Mouse (Mus musculus) liver, embryonic 11.5 days (tissue): ENCODE data around the gene Atxn7l1. TPM values are rescaled to one million over a fixed set of nuclear protein-coding genes. Genes with fewer than 3 reads are reported as not detected.

ENCODE experiments used
- ATAC-seq: fragments of 200-750 bp; cut with Nextera tagmentation; replicated peaks from 2 replicates; pipeline ENCODE4 v1.8.0; 2017; ENCODE audit warnings: moderate number of reproducible peaks, mild to moderate bottlenecking, moderate TSS enrichment, moderate library complexity; ENCODE audit not compliant: low FRiP score
- DNase-seq: peaks from one replicate; pipeline ENCODE4 v3.0.0-alpha.2; 2017; ENCODE audit warnings: low spot score
- H3K27ac ChIP-seq: fragments of 300-500 bp; sonication (generic); 2 replicates; pipeline ENCODE4 v1.5.1; 2014; ENCODE audit warnings: mild to moderate bottlenecking, low read depth, low read length, control low read depth
- H3K27me3 ChIP-seq: fragments of 300-500 bp; sonication (generic); replicated peaks from 2 replicates; pipeline ENCODE4 v1.6.1; 2014; ENCODE audit warnings: low read length, mixed read lengths; ENCODE audit not compliant: control insufficient read depth, insufficient read depth
- H3K36me3 ChIP-seq: fragments of 300-500 bp; sonication (generic); 2 replicates; pipeline ENCODE4 v1.6.1; 2014; ENCODE audit warnings: mild to moderate bottlenecking, low read length, moderate library complexity, mixed read lengths; ENCODE audit not compliant: control insufficient read depth, insufficient read depth
- H3K4me1 ChIP-seq: fragments of 300-500 bp; sonication (generic); replicated peaks from 2 replicates; pipeline ENCODE4 v1.6.1; 2014; ENCODE audit warnings: low read length, mixed read lengths; ENCODE audit not compliant: control insufficient read depth, insufficient read depth
- H3K4me2 ChIP-seq: fragments of 300-500 bp; sonication (generic); 2 replicates; pipeline ENCODE4 v1.6.1; 2014; ENCODE audit warnings: mild to moderate bottlenecking, control low read depth, moderate library complexity
- H3K4me3 ChIP-seq: fragments of 300-500 bp; sonication (generic); 2 replicates; pipeline ENCODE4 v1.5.1; 2014; ENCODE audit warnings: low read depth, low read length, control low read depth
- H3K9ac ChIP-seq: fragments of 300-500 bp; sonication (generic); 2 replicates; pipeline ENCODE4 v1.6.1; 2014; ENCODE audit warnings: low read depth, low read length, control low read depth
- H3K9me3 ChIP-seq: fragments of 300-500 bp; sonication (generic); 2 replicates; pipeline ENCODE4 v1.6.1; 2016; ENCODE audit warnings: low read length, inconsistent platforms, mixed read lengths; ENCODE audit not compliant: control insufficient read depth
- WGBS: fragments of 180-500 bp; shearing (Covaris S2); extraction: QIAGEN DNeasy Blood & Tissue Kit; methylation state at CpG from one replicate; pipeline ENCODE4 v1.1.7; 2014; 5-methylcytosine and 5-hydroxymethylcytosine counted together
- polyA plus RNA-seq: library from polyadenylated mRNA; unstranded; fragments of >200 nt; fragmentation: Nextera tagmentation; extraction: Ambion mirVana; gene quantifications from 2 replicates; pipeline ENCODE4 v1.2.1, GENCODE M21; 2014

The Atxn7l1 gene
- polyA plus RNA-seq, 1 experiment from 2014 or later = 28.9 TPM

DNA sequence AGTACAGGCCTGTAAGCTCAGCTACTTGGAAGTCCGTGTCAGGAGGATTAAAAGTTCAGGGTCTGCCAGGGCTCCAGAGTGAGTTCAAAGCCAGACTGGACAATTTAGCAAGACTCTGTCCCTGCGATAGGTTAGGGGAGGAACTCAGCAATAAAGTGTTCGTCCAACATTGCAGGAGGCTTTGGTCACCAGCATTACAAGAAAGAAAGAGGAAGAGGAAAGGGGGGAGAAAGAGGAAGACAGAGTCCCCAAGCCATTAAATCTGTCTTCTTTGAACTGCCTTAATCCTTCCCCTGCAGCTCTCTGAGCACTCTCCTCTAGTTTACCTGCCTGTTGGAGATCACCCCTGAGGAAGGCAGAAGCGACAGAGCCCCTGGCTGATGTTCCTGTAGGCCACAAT is 184.6 kb downstream of the Atxn7l1 start:
- no peaks in the 10 kb centered on the region for H3K9me3 ChIP-seq
- WGBS = 65% methylated on average over 4 of the region's 4 CpGs
- no peak overlapping the region for H3K4me2 ChIP-seq
- ATAC-seq (no peak), DNase-seq (no peak)
- H3K9ac ChIP-seq = no peak overlapping the region
- H3K36me3 ChIP-seq = no peaks in the 10 kb centered on the region
- peaks cover 22% of the 10 kb centered on the region for H3K4me1 ChIP-seq
- no peaks in the 10 kb centered on the region for H3K27me3 ChIP-seq
- no peak overlapping the region for H3K27ac ChIP-seq
- H3K4me3 ChIP-seq = no peak overlapping the region

DNA sequence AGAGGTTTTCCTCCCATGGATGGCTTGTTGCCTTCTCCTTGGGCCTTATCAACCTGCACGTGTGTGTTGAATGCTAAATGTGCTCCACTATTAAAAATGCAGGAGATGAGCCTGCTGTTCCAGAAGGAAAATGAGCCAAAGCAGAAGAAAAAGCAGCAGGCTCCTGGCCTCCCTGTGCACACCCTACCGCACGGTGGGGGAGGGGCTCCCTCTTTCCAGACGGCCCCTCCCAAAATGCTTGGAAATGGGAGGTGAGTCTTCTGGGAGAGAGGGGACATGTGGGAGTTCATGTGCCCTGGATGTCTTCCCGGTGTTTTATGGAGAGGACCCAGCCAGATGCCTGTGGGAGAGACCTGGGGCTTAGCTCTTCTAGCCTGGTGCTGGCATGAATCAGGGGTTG is 185.3 kb downstream of the Atxn7l1 start:
- Histone ChIP-seq H3K27ac (no peak overlapping the region), H3K4me2 (no peak overlapping the region), H3K4me3 (no peak overlapping the region), H3K9me3 (no peaks in the 10 kb centered on the region), H3K27me3 (no peaks in the 10 kb centered on the region), H3K9ac (no peak overlapping the region), H3K36me3 (no peaks in the 10 kb centered on the region), H3K4me1 (peaks cover 22% of the 10 kb centered on the region)
- no peak for DNase-seq
- no peak for ATAC-seq
- WGBS = 81% methylated on average over 5 of the region's 5 CpGs

DNA sequence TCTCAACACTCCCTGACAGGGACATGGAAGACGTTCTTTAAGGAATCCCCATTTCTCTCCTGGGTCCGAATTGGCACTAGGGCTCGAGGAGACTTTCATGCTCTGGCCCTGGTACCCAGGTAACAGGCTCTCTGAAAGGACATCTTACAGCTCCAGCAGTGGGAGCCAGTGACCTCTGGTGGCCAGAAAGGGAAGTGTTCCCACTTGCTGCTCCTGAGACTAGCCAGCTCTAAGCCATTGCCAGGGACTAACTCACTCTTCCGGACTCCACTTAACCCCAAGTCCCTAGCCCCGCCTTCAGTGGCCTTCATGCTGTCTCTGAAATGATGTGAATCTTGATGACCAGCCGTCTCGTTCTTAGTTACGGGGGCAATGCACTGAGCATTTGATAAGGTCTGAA is 186.4 kb downstream of the Atxn7l1 start:
- Histone ChIP-seq H3K36me3 (no peaks in the 10 kb centered on the region), H3K9me3 (no peaks in the 10 kb centered on the region), H3K27me3 (no peaks in the 10 kb centered on the region), H3K4me1 (peaks cover 22% of the 10 kb centered on the region), H3K4me3 (no peak overlapping the region), H3K27ac (peak overlapping the region; percentile 57), H3K4me2 (0 out of 2 replicates have a peak overlapping the region, but pooled peaks have one; percentile 9), H3K9ac (peak overlapping the region; percentile 30; the same call in 1 of the 2 replicates)
- DNase-seq (peak; percentile 67), ATAC-seq (peak; percentile 67)
- WGBS = 36% methylated on average over 8 of the region's 8 CpGs

DNA sequence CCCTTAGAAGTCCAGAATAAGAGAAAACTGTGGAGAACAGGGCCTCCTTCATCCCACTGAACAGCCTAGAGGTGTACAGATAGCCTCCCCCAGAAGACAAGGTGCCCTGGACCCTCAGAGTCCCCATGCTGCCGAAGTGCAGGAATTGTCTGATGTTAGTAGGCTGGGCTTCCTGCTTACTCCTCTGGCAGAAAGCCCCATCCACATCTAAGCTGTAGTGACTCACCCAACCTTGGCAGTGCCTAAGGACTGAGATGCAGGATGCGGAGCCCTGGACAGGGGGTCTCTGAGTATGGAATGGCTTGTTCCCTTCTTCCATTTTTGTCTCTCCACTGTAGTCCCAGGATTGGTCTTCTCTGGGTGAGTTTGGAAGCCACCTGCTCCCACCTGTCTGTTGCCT is 187.0 kb downstream of the Atxn7l1 start:
- H3K4me1 ChIP-seq = peaks cover 24% of the 10 kb centered on the region
- H3K4me3 ChIP-seq = no peak overlapping the region
- DNase-seq (no peak), ATAC-seq (0 out of 2 replicates have a peak, but pooled peaks have one; percentile 20)
- H3K36me3 ChIP-seq = no peaks in the 10 kb centered on the region
- H3K9ac ChIP-seq = no peak overlapping the region
- H3K4me2 ChIP-seq = no peak overlapping the region
- H3K27me3 ChIP-seq = no peaks in the 10 kb centered on the region
- no peaks in the 10 kb centered on the region for H3K9me3 ChIP-seq
- 89% methylated on average over 2 of the region's 2 CpGs for WGBS
- peak overlapping the region; percentile 57 for H3K27ac ChIP-seq

DNA sequence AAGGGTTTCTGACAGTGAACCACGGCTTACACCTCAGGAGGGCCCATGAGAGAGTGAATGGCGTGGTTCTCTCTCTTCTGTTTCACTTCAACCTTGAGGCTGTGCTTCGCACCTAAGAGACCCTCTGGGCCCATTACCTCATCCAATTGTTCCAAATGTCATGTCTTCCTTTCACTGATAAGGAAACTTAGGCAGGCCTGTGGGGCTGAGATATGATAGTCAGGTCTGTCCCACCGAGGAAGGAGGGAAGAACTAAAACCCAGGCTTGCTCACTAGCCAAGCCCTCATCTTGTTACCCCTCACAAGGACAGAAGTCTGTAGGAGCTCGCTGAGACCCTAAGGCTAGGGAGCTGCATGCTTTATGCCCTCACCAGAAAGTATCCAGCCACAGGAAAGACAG is 187.5 kb downstream of the Atxn7l1 start:
- peak overlapping the region; percentile 30; the same call in 1 of the 2 replicates for H3K9ac ChIP-seq
- H3K4me2 ChIP-seq = peak overlapping the region; percentile 54
- WGBS = 47% methylated on average over 5 of the region's 5 CpGs

DNA sequence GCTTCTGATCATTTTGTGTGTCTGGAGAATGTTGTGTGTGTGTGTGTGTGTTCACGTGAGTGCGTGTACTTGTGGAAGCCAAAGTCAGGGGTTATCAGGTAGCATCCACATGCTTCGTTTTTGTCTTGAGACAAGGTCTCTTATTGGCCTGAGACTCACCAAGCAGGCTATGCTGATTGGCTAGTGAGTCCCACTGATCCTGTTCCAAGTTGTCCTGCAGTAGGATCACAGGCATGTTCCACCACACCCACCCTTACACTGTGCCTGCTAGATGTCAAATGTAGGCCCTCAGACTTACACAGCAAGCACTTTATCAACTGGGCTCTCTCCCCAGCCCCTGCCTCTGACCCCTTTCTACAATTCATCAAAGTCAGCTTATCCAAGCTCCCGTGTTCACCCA is 187.9 kb downstream of the Atxn7l1 start:
- DNase-seq (no peak), ATAC-seq (peak; percentile 73)
- WGBS = 44% methylated on average over 4 of the region's 4 CpGs
- Histone ChIP-seq H3K36me3 (no peaks in the 10 kb centered on the region), H3K4me1 (peaks cover 24% of the 10 kb centered on the region), H3K9ac (peak overlapping the region; percentile 30; the same call in 1 of the 2 replicates), H3K9me3 (no peaks in the 10 kb centered on the region), H3K4me3 (no peak overlapping the region), H3K27ac (peak overlapping the region; percentile 79), H3K4me2 (peak overlapping the region; percentile 54), H3K27me3 (no peaks in the 10 kb centered on the region)

More for the DNA sequence above, 187.5 kb downstream of the Atxn7l1 start:
- Histone ChIP-seq H3K4me3 (no peak overlapping the region), H3K36me3 (no peaks in the 10 kb centered on the region), H3K4me1 (peaks cover 24% of the 10 kb centered on the region), H3K27ac (peak overlapping the region; percentile 79), H3K9me3 (no peaks in the 10 kb centered on the region), H3K27me3 (no peaks in the 10 kb centered on the region)
- no peak for DNase-seq
- ATAC-seq = peak; percentile 86

DNA sequence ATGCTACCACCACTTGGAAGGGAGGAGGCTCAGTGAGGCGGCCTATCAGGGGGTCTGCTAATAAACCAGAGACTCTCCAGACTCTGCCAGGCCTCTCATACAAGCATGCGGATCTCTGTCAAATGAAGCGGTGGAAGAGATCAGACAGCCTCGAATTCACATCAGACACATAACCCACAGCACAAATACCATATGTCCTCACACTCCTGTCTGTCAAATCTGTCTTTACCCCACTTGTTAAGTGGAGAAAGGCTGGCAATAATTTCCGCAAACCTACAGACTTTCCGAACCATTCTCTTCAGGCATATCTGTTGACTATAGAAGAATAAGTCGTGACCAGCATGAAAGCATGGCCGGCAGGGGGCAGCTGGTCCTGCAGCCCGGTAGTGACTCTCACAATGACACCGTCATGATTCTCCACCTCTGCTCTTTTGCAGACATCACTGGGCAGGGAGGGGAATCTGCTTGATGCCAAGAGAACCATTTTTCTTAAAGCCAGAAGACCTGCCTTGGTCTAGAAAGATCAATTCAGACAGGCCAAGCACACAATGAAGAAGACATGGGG is 189.2 kb downstream of the Atxn7l1 start:
- H3K27me3 ChIP-seq = no peaks in the 10 kb centered on the region
- no peak for DNase-seq
- H3K9me3 ChIP-seq = no peaks in the 10 kb centered on the region
- H3K4me3 ChIP-seq = no peak overlapping the region
- 74% methylated on average over 10 of the region's 10 CpGs for WGBS
- no peak overlapping the region for H3K27ac ChIP-seq
- peaks cover 24% of the 10 kb centered on the region for H3K4me1 ChIP-seq
- no peak overlapping the region for H3K4me2 ChIP-seq
- no peak overlapping the region for H3K9ac ChIP-seq
- ATAC-seq = no peak
- 0 out of 2 replicates have a peak, but pooled peaks cover 3% of the 10 kb centered on the region for H3K36me3 ChIP-seq

DNA sequence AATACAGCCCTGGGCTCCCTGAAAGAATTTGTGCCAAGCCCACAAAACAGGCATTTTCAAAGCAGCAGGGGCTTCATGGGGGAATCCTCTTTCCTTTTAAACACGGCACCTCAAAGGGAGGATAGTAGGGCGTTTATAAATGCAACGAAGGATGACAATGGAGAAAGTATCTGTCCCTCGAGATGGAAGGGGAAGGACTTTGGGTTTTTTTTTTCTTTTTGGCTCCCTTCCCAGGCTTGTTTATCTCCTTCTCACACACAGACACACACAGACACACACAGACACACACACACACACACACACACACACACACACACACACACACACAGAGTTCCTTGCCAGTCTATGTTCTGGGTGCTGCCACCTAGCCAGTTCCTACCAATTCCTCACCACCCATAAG is 189.8 kb downstream of the Atxn7l1 start:
- Histone ChIP-seq H3K27me3 (no peaks in the 10 kb centered on the region), H3K4me1 (peaks cover 24% of the 10 kb centered on the region), H3K27ac (no peak overlapping the region), H3K9ac (no peak overlapping the region), H3K4me3 (no peak overlapping the region), H3K4me2 (no peak overlapping the region), H3K9me3 (no peaks in the 10 kb centered on the region), H3K36me3 (0 out of 2 replicates have a peak, but pooled peaks cover 6% of the 10 kb centered on the region)
- DNase-seq = no peak
- 72% methylated on average over 4 of the region's 4 CpGs for WGBS
- no peak for ATAC-seq

DNA sequence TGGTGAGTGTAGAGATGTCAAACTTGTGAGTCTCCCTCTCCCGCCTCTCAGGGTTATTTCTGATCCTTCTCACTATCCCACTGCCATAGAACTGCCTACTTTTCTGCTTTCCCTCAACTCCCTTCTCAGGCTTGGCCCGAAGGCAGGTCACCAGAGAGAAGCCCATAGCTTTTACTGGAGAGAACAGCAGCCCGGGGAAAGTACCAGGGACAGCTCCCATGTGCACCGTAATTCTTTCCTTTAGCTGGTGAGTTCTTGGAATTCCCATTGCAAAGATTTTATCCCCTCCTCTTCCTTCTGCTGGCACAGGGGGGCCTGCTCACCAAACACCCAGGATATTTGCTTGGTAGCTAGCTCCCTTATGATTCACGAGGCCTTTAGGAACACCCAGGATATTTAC is 190.7 kb downstream of the Atxn7l1 start:
- Histone ChIP-seq H3K9me3 (no peaks in the 10 kb centered on the region), H3K27me3 (no peaks in the 10 kb centered on the region), H3K4me3 (no peak overlapping the region), H3K36me3 (0 out of 2 replicates have a peak, but pooled peaks cover 6% of the 10 kb centered on the region), H3K4me1 (peaks cover 24% of the 10 kb centered on the region), H3K27ac (no peak overlapping the region), H3K4me2 (no peak overlapping the region), H3K9ac (no peak overlapping the region)
- 56% methylated on average over 5 of the region's 5 CpGs for WGBS
- DNase-seq (no peak), ATAC-seq (no peak)
